Mouse (Mus musculus) heart, adult 9 months (tissue): Measurements from ENCODE around the gene Gm14326.
"Not testable (repeated sequence)": the region's sequence is repeated elsewhere in the genome, so short reads cannot be mapped to it uniquely, and the experiment has no call there.

ENCODE experiments used
- DNase-seq, 2 experiments: peaks; one replicate each; pipeline ENCODE4 v3.0.0; 2022; ENCODE audit warnings: low spot score in 2 of 2

The Gm14326 gene

GRCm38 (mm10) chr2:177957145-177957544 lies at the start of gene Gm14326:
Gene Gm14326, minus strand, starts transcription at chr2:177957297.
- DNase-seq, result peak; percentile 93 to 95

GRCm38 (mm10) chr2:177974814-177975213 lies 17.7 kb upstream of the Gm14326 start:
- not testable (repeated sequence) for DNase-seq

GRCm38 (mm10) chr2:177956734-177957133 lies 363 bp downstream of the Gm14326 start:
- DNase-seq, result peak in 1 of 2 experiments; percentile 20

- DNase-seq, result not testable (repeated sequence)
Observed at GRCm38 (mm10) chr2:177925563-177926103, 31.5 kb downstream of the Gm14326 start, which contains the start of gene Zfp972. Gene Zfp972, minus strand, starts transcription at chr2:177925613.

GRCm38 (mm10) chr2:177903276-177903675 lies 53.8 kb downstream of the Gm14326 start:
- DNase-seq, result peak; percentile 29 to 54

GRCm38 (mm10) chr2:177898171-177898570 lies 58.9 kb downstream of the Gm14326 start:
- DNase-seq, result peak in 1 of 2 experiments; percentile 11

GRCm38 (mm10) chr2:177897046-177897578 lies 60.0 kb downstream of the Gm14326 start, which contains the start of gene Gm14327:
Gene Gm14327, plus strand, starts transcription at chr2:177897096.
- DNase-seq, result not testable (repeated sequence)

- DNase-seq, result not testable (repeated sequence)
Observed at GRCm38 (mm10) chr2:177887743-177888142, 69.4 kb downstream of the Gm14326 start.
